Mouse (Mus musculus): Measurements from ENCODE around the gene Gna15.

The Gna15 gene

GRCm38 (mm10) chr10:81553807-81554755, 30.1 kb upstream of the Gna15 start:
- no peak for DNase-seq (ENCODE audit: inconsistent ontology term)

GRCm38 (mm10) chr10:81553232-81553631, 29.2 kb upstream of the Gna15 start:
- DNase-seq (ENCODE audit: inconsistent ontology term): no peak

GRCm38 (mm10) chr10:81551597-81552102, 27.6 kb upstream of the Gna15 start:
- peak; percentile 89 for DNase-seq (ENCODE audit: inconsistent ontology term)

DNA sequence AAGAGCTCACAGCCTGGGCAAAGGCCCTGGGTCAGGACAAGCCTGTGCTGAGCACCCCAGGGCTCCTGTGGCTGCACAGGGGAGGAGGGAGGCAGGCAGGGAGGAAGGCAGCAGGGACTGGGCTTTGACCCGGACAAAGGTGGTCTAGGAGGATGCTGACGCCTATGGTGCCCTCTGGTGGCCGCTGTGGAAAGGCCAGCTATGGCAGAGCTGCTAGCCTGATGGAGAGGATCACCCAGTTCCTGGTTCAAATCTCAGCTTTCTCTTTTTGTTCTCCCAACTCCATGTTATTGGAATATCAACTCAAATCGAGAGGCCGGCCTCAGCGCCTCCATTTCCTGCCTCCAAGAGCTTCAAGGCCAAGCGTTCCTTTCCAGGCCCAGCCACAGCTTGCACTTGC, 26.2 kb upstream of the Gna15 start:
- DNase-seq (ENCODE audit: inconsistent ontology term): no peak

DNA sequence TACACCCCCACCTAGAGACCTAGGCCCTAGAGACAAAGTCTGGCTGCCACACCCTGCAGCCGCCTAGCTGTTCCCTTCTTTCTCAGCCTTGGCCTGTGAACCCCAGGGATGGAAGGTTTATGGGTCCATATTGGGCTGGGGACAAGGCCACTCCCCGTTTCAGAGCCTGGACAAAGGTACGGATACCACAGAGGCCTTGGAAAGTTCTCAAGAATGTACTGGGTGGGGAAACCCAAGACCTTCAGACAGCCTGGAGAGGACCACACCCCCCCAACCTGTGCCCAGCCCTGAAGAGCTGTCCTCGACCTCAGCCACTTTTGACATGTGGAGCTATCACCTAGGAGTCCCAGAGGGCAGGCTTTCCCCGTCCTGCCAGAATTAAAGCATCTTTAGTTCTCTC, 24.9 kb upstream of the Gna15 start:
- no peak for DNase-seq (ENCODE audit: inconsistent ontology term)

DNA sequence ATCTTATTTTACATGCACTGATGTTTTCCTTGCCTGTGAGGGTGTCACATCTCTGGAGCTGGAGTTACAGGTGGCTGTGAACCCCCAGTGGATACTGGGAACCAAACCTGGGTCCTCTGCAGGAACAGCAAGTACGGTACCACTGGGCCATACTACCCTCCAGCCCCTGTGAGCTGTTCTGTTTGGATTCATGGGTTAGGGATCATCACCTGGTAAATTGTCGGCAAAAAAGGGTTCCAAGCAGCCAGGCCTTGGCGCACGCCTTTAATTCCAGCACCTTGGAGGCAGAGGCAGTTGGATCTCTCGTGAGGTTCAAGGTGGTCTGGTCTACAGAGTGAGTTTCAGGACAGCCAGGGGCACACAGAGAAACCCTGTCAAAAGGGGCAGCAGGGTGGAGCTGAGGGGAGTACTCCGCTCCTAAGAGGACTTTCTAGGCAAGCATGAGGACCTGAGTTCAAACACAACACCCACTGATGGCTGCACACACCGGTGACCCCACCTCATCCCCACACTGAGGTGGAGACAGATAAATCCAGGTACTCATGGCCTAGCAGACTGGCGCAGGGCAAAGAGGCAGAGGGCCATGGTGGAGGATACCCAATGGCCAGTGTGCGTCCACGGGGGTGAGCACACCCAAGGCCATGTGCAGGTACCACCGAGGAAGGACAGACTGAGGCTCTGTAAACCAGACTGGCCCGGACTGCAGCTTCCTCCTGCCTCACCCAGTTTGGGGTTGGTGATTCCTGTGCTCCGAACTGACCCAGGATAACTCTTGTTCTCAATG, 23.0 kb upstream of the Gna15 start:
- DNase-seq (ENCODE audit: inconsistent ontology term): no peak

DNA sequence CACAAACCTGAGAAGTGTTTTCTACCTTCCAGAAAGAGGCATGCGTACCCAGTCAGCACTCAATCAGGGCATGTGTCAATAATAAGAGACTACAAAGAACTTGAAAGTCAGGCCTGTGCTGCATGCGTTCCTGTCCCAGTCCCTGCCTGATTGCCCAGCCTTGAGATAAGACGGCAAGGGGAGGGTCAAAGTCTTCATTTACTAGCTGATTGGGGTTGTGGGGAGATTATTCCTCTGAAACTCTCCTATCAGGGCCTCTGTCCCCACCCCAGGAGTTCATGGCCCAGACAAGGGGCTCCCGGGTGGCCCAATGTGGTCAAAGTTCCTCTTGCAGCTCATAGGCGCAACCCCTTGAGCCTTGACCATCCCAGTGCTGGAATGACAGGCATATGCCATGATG, 22.3 kb upstream of the Gna15 start:
- DNase-seq (ENCODE audit: inconsistent ontology term): no peak

- peak; percentile 100 for DNase-seq (ENCODE audit: inconsistent ontology term)
These were observed 21.2 kb upstream of the Gna15 start, which contains the start of gene Gna11 for GRCm38 (mm10) chr10:81545161-81545747. Gene Gna11, minus strand, starts transcription at chr10:81545190.

- DNase-seq (ENCODE audit: inconsistent ontology term): no peak
These were observed 20.5 kb upstream of the Gna15 start for GRCm38 (mm10) chr10:81544296-81545160.

- DNase-seq (ENCODE audit: inconsistent ontology term): no peak
These were observed 19.6 kb upstream of the Gna15 start for GRCm38 (mm10) chr10:81543633-81544032.

GRCm38 (mm10) chr10:81542727-81543460, 18.9 kb upstream of the Gna15 start:
- no peak for DNase-seq (ENCODE audit: inconsistent ontology term)

DNA sequence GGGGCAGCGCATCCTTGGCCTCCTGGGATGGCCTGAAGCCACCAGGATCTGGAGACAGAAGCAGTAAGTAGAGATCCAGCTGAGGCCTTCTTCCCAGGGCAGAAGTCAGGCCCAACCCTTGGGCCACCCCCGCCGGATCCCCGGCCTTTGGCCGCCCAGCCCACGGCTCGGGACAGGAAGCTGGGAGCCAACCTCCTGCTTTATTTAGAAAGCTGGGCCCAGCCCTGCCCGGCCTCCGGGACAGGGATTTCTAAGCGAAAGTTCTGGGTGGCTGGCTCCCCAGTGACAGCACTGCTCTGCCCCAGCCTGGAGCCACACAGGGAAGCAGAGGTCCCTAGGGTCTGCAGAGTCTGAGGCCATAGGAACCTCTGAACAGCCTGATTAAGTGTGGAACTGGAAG, 17.8 kb upstream of the Gna15 start:
- DNase-seq (ENCODE audit: inconsistent ontology term): no peak

DNA sequence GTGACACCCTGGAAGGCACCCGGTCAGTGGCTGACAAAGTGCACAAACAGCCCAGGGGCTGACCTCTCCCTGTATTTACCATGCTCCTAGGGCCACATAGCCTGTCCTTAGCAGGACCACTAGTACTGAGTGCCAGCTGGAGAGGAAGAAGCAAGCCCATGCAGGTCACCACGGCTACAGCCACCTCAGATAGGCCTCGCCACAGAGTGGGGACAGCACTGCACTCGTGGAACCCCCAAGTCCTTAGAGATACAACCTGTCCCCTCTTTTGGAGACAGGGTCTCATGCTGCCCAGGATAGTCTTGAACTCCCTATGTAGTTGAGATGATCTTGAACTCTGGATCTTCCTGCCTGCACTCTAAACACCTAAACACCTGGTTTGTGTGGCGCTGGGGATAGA, 17.3 kb upstream of the Gna15 start:
- no peak for DNase-seq (ENCODE audit: inconsistent ontology term)

DNA sequence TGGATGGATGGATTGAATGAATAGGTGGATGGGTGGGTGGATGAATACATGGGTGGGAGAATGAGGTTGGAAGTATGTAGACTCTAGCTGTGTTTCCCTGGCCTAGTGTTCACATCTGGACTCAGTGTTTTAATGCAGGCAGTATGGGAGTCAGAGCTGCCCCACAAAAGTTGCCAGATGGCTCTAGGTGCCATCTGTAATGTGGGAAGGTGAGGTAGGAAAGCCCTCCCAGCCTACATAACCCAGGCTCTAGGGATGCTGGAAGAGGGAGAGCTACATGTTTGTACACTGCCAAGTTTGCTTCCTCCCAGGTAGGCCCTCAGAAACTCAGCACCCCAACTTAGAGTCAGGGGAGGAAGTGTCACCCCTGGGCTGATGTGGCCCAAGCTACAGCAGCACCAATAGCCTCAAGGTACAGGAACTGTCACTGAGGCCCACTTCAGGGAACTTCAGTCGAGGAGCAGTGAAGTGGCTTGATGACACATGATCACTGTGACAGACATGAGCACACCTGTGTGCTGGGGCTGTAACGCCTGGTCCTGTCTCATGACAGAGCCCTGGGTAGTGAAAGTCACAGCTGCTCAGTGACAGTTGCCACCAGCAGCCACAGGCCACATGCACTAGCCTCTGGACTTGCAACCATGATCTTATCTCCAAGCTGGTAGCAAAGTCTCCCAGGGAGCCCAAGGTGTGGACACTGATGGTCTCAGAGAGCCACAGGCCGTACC, 14.5 kb upstream of the Gna15 start:
- no peak for DNase-seq (ENCODE audit: inconsistent ontology term)

- no peak for DNase-seq (ENCODE audit: inconsistent ontology term)
These were observed 13.4 kb upstream of the Gna15 start for GRCm38 (mm10) chr10:81537429-81537828.

DNA sequence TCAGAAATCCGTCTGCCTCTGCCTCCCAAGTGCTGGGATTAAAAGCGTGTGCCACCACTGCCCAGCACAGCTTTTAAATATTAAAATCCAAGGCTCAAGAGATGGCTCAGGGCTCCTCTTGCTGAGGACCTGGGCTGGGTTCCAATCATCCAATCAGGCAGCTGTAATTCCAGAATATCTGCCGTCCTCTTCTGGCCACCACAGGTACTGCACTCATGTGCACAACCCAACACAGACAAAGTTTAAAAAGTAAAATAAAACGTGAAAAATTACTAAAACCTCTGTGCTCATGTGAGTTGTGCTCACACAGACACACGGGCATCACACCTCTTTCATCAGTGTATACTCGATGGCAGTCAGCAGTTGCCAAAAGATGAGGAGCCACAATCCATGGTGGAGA, 12.7 kb upstream of the Gna15 start:
- no peak for DNase-seq (ENCODE audit: inconsistent ontology term)

DNA sequence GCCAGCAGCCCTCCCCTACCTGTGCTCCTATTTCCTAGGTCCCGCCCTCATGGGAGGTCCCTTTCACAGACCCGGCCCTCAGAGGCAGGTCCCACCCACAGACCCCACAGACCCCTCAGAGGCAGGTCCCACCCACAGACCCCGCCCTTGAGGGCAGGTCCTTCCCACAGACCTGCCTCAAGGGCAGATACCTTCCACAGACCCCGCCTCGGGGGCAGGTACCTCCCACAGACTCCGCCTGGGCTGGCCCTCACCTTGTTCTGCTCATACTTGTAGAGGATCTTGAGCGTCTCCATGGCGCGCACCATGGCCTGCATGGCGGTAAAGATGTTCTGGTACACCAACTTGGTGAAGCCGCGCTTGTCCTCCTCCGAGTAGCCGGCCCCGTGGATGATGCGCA, 10.8 kb upstream of the Gna15 start:
- no peak for DNase-seq (ENCODE audit: inconsistent ontology term)

- DNase-seq (ENCODE audit: inconsistent ontology term): peak; percentile 31
These were observed 2.8 kb upstream of the Gna15 start for GRCm38 (mm10) chr10:81526779-81527178.

- no peak for DNase-seq (ENCODE audit: inconsistent ontology term)
These were observed 1.1 kb upstream of the Gna15 start for GRCm38 (mm10) chr10:81525017-81525694.
